Mouse (Mus musculus) left cerebral cortex, postnatal 14 days (tissue): Measurements from ENCODE around the gene Faap100. TPM values are rescaled to one million over a fixed set of nuclear protein-coding genes. Genes with fewer than 3 reads are reported as not detected.

Experiments used
- DNase-seq, 2 experiments: peaks; one replicate each; pipeline ENCODE4 v3.0.0; 2021 to 2022; ENCODE audit warnings: low spot score in 2 of 2, mixed read lengths in 1 of 2
- intact Hi-C: fragments of 180-260 bp; cut with DNase I; formaldehyde crosslinking; loops from one replicate; pipeline ENCODE4 v1.15.1; 2025
- total RNA-seq, 2 experiments: library from RNA; stranded (reverse); gene quantifications; 2 replicates each; pipeline ENCODE4 v1.2.3; 2021

The Faap100 gene
- total RNA-seq, 2 experiments from 2014 or later = 30.4 to 35.9 TPM

GRCm38 (mm10) chr11:120378031-120378610, 443 bp downstream of the Faap100 start:
- DNase-seq = peak in 1 of 2 experiments; percentile 35
- intact Hi-C loops = no loop called here

GRCm38 (mm10) chr11:120377337-120377736, 1.2 kb downstream of the Faap100 start:
- no peak for DNase-seq
- intact Hi-C loops = no loop called here

- no peak for DNase-seq
Observed at GRCm38 (mm10) chr11:120376302-120377160, 2.0 kb downstream of the Faap100 start.

GRCm38 (mm10) chr11:120375324-120375723, 3.2 kb downstream of the Faap100 start:
- DNase-seq = no peak
- intact Hi-C loops = no loop called here

More at GRCm38 (mm10) chr11:120376302-120377160, 2.0 kb downstream of the Faap100 start:
- intact Hi-C loops = no loop called here

- intact Hi-C loops = no loop called here
- DNase-seq = no peak
Observed at GRCm38 (mm10) chr11:120373820-120374586, 4.6 kb downstream of the Faap100 start.

GRCm38 (mm10) chr11:120373025-120373424, 5.5 kb downstream of the Faap100 start:
- intact Hi-C loops = no loop called here
- DNase-seq = no peak

GRCm38 (mm10) chr11:120369656-120370055, 8.9 kb downstream of the Faap100 start:
- intact Hi-C loops = no loop called here

GRCm38 (mm10) chr11:120366443-120367027, 12.0 kb downstream of the Faap100 start:
- DNase-seq = no peak
- intact Hi-C loops = no loop called here

More at GRCm38 (mm10) chr11:120369656-120370055, 8.9 kb downstream of the Faap100 start:
- DNase-seq = peak in 1 of 2 experiments; percentile 64

- no peak for DNase-seq
- intact Hi-C loops = no loop called here
Observed at GRCm38 (mm10) chr11:120362891-120363290, 15.7 kb downstream of the Faap100 start.

GRCm38 (mm10) chr11:120361295-120361694, 17.3 kb downstream of the Faap100 start, which contains the start of gene Fscn2:
Gene Fscn2, plus strand, starts transcription at chr11:120361534.
- no peak for DNase-seq
- intact Hi-C loops = no loop called here

- intact Hi-C loops = no loop called here
- no peak for DNase-seq
Observed at GRCm38 (mm10) chr11:120360755-120361154, 17.8 kb downstream of the Faap100 start.

GRCm38 (mm10) chr11:120360062-120360461, 18.5 kb downstream of the Faap100 start:
- intact Hi-C loops = no loop called here
- DNase-seq = no peak

- intact Hi-C loops = no loop called here
- DNase-seq = no peak
Observed at GRCm38 (mm10) chr11:120359391-120359790, 19.2 kb downstream of the Faap100 start.

- DNase-seq = peak; percentile 82 to 90
- intact Hi-C loops = no loop called here
Observed at GRCm38 (mm10) chr11:120357791-120358401, 20.7 kb downstream of the Faap100 start.

GRCm38 (mm10) chr11:120356900-120357299, 21.7 kb downstream of the Faap100 start:
- DNase-seq = no peak
- intact Hi-C loops = no loop called here

- intact Hi-C loops = no loop called here
- no peak for DNase-seq
Observed at GRCm38 (mm10) chr11:120356319-120356840, 22.2 kb downstream of the Faap100 start.

GRCm38 (mm10) chr11:120355277-120356039, 23.1 kb downstream of the Faap100 start:
- intact Hi-C loops = no loop called here
- DNase-seq = no peak
